Mouse (Mus musculus) heart, embryonic 12.5 days (tissue): ENCODE measurements around the gene Foxd3. TPM values are rescaled to one million over a fixed set of nuclear protein-coding genes. Genes with fewer than 3 reads are reported as not detected.

Experiments used
- ATAC-seq: fragments of 200-750 bp; cut with Nextera tagmentation; 2 replicates; pipeline ENCODE4 v1.8.0; 2017; ENCODE audit warnings: moderate TSS enrichment, moderate library complexity; ENCODE audit not compliant: insufficient number of reproducible peaks, low FRiP score
- H3K27ac ChIP-seq: fragments of 300-500 bp; sonication (generic); 2 replicates; pipeline ENCODE4 v1.5.1; 2016; ENCODE audit warnings: mild to moderate bottlenecking, moderate library complexity; ENCODE audit not compliant: poor library complexity, severe bottlenecking
- H3K27me3 ChIP-seq: fragments of 300-500 bp; sonication (generic); replicated peaks from 2 replicates; pipeline ENCODE4 v1.6.1; 2016; ENCODE audit warnings: mild to moderate bottlenecking, moderate library complexity
- H3K36me3 ChIP-seq: fragments of 300-500 bp; sonication (generic); 2 replicates; pipeline ENCODE4 v1.6.1; 2016; ENCODE audit warnings: mild to moderate bottlenecking, moderate library complexity
- H3K4me1 ChIP-seq: fragments of 300-500 bp; sonication (generic); replicated peaks from 2 replicates; pipeline ENCODE4 v1.6.1; 2016; ENCODE audit warnings: mild to moderate bottlenecking
- H3K4me2 ChIP-seq: fragments of 300-500 bp; sonication (generic); 2 replicates; pipeline ENCODE4 v1.6.1; 2016; ENCODE audit warnings: mild to moderate bottlenecking, moderate library complexity
- H3K4me3 ChIP-seq: fragments of 300-500 bp; sonication (generic); 2 replicates; pipeline ENCODE4 v1.5.1; 2016; ENCODE audit warnings: mild to moderate bottlenecking
- H3K9ac ChIP-seq: fragments of 300-500 bp; sonication (generic); 2 replicates; pipeline ENCODE4 v1.6.1; 2016; ENCODE audit warnings: mild to moderate bottlenecking, moderate library complexity
- H3K9me3 ChIP-seq: fragments of 300-500 bp; sonication (generic); replicated peaks from 2 replicates; pipeline ENCODE4 v1.6.1; 2016; ENCODE audit warnings: mild to moderate bottlenecking, moderate library complexity
- WGBS: fragments of 180-500 bp; shearing (Covaris S2); methylation state at CpG from one replicate; pipeline ENCODE4 v1.1.7; 2016; 5-methylcytosine and 5-hydroxymethylcytosine counted together
- microRNA-seq: library from miRNA; unstranded; fragments of <30 nt; microRNA quantifications from one replicate; pipeline ENCODE4, GENCODE M21; 2017
- polyA plus RNA-seq: library from polyadenylated mRNA; unstranded; fragments of >200 nt; fragmentation: Nextera tagmentation; extraction: Ambion mirVana; gene quantifications from 2 replicates; pipeline ENCODE4 v1.2.1, GENCODE M21; 2016

The Foxd3 gene
- polyA plus RNA-seq, 1 experiment from 2014 or later: not detected

DNA sequence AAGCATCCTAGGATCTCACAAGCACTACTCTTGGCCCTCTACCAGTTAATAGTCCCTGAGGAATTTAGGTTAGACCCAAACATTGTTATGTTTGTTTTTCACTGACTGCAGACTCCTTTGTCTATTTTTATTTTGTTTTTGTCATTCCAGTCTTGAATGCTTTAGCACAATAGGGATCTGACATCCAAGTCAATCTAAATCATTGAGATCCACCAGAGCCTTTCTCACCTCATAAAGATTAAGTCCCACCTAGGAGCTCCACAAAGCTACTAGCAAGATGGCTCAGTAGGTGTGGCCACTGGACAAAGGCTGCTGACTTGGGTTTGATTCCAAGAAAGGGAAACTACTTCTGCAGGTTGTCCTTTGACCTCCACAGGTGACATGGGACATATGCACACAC, 19.1 kb downstream of the Foxd3 start:
- no peak for ATAC-seq

DNA sequence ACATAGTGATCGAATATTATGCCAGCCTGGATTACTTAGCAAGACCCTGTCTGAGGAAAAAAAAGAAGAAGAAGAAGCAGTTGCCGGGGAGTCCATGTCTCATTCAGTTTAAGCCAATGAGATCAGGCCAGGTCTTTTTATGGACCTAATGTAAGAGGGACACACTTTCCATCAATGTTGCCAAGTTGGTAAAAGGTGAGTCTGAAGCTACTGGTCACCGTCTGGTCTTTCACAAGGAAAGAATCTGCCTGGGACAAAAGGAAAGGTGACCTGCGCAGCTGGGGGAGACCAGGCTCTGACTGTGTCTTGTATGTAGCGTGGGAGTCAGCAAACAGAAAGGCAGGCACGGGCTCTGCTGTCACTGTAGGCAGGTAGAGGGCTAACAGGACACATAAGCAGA, 27.8 kb downstream of the Foxd3 start:
- no peak for ATAC-seq
- Histone ChIP-seq H3K4me2 (no peak overlapping the region), H3K9ac (no peak overlapping the region), H3K9me3 (no peaks in the 10 kb centered on the region), H3K27me3 (0 out of 2 replicates have a peak, but pooled peaks cover 4% of the 10 kb centered on the region), H3K4me3 (no peak overlapping the region), H3K36me3 (no peaks in the 10 kb centered on the region), H3K27ac (no peak overlapping the region), H3K4me1 (no peaks in the 10 kb centered on the region)
- WGBS: 69% methylated on average over 6 of the region's 6 CpGs

More for the DNA sequence above, 19.1 kb downstream of the Foxd3 start:
- no peaks in the 10 kb centered on the region for H3K27me3 ChIP-seq
- H3K4me3 ChIP-seq: no peak overlapping the region
- no peaks in the 10 kb centered on the region for H3K9me3 ChIP-seq
- no peak overlapping the region for H3K4me2 ChIP-seq
- no peaks in the 10 kb centered on the region for H3K4me1 ChIP-seq
- no peaks in the 10 kb centered on the region for H3K36me3 ChIP-seq
- H3K27ac ChIP-seq: no peak overlapping the region
- H3K9ac ChIP-seq: no peak overlapping the region

DNA sequence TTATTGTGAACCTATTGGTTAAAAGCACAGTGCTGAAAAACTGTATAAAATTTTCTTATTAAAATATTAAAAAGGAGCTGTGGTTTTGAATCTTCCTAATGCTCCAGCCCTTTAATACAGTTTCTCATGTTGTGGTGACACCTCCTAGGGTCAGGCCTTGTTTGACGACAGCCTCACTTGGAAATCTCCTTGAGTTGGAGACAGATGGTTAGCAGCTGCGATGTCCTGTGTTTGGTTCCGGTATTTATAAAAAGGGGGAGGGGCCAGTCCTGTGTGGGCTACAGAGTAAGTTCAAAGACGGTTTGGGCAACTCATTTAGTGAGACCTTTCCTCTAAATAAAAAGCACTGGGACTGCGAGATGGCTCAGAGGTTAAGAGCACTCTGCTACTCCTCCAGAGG, 30.2 kb downstream of the Foxd3 start:
- no peak for ATAC-seq
- Histone ChIP-seq H3K36me3 (no peaks in the 10 kb centered on the region), H3K9ac (no peak overlapping the region), H3K9me3 (no peaks in the 10 kb centered on the region), H3K4me2 (no peak overlapping the region), H3K4me3 (no peak overlapping the region), H3K27ac (no peak overlapping the region), H3K4me1 (no peaks in the 10 kb centered on the region), H3K27me3 (0 out of 2 replicates have a peak, but pooled peaks cover 4% of the 10 kb centered on the region)
- 43% methylated on average over 5 of the region's 5 CpGs for WGBS

Small RNA genes within 50 kb of the gene (microRNA-seq; reads per million reads assigned to microRNA genes)
- not detected for gene Gm23366

Other genes starting within 250 kb of the Foxd3 start
- 11.2 and 13.1 TPM in 2 replicates for gene Alg6, start 59.4 kb downstream of the Foxd3 start, polyA plus RNA-seq
- 10.4 and 11.5 TPM in 2 replicates for gene Efcab7, start 172.9 kb downstream of the Foxd3 start, polyA plus RNA-seq